ENCODE assay signal across 11 mouse cellular contexts in the genomic region with DNA sequence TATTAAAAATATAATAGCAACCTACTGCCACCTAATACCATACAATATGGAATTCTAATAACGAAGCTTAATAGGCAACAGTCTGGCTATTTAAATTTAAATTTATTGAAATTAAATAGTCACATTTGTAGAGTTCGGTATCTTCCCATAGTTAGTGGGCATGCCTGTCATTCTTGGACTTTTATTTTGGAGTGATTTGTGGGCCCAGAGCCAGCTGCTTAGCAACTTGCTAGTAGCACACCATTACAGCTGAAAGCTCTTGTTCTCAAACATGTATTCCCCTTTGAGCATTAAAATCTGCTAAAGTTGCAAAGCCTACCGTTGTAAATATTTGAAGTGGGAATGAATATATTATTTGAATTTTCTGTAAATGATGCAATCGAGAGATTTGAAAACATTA.
A peak's percentile ranks its signal among the peaks of the same experiment; 100 is the strongest.
DNase-seq lines count a peak whose midpoint lies in the region; ATAC-seq lines count a peak whose summit lies in the region.
"Had no signal": no experiment of that assay in that cellular context is flagged by ENCODE, and none has a peak within 500 bp of the region (broad histone marks: within the 10 kb centered on the region; RNA-seq: fewer than 3 reads in every experiment).

No protein-coding gene starts in this region.

- H3K9ac ChIP-seq in kidney, embryonic 14.5 days (ENCODE audit: low read depth, low read length) = no peak overlapping the region
- no peak overlapping the region for H3K9ac ChIP-seq in forebrain, embryonic 16.5 days (replicated peaks; ENCODE audit: low read depth, low read length)

- H3K9me3 ChIP-seq in kidney, embryonic 14.5 days (ENCODE audit: control insufficient read depth, low read length) = no peaks in the 10 kb centered on the region
- H3K9me3 ChIP-seq in forebrain, embryonic 16.5 days (ENCODE audit: control insufficient read depth, low read length) = no peaks in the 10 kb centered on the region

- no peak overlapping the region for H3K4me3 ChIP-seq in kidney, embryonic 14.5 days (ENCODE audit: low read length)
- H3K4me3 ChIP-seq in forebrain, embryonic 16.5 days (replicated peaks; ENCODE audit: low read length) = no peak overlapping the region
- H3K4me3 ChIP-seq: erythroblast, embryonic 14.5 days; layer of hippocampus, adult 2 months had no signal

- 72% methylated on average over 4 of the region's 4 CpGs for WGBS in kidney, embryonic 14.5 days
- WGBS in forebrain, embryonic 16.5 days = 29% methylated on average over 4 of the region's 4 CpGs

- no peak overlapping the region for H3K4me2 ChIP-seq in kidney, embryonic 14.5 days (replicated peaks; ENCODE audit: low read depth, low read length)
- H3K4me2 ChIP-seq in forebrain, embryonic 16.5 days (ENCODE audit: low read length) = no peak overlapping the region

- no peaks in the 10 kb centered on the region for H3K4me1 ChIP-seq in kidney, embryonic 14.5 days (ENCODE audit: control insufficient read depth, insufficient read depth, low read length)
- peaks cover 2% of the 10 kb centered on the region; the same call in 1 of the 2 replicates for H3K4me1 ChIP-seq in forebrain, embryonic 16.5 days (replicated peaks; ENCODE audit: control insufficient read depth, insufficient read depth, low read length)

- H3K27ac ChIP-seq in kidney, embryonic 14.5 days (ENCODE audit: low read depth, low read length) = no peak overlapping the region
- H3K27ac ChIP-seq in forebrain, embryonic 16.5 days (ENCODE audit: low read length) = no peak overlapping the region
- H3K27ac ChIP-seq: layer of hippocampus, adult 2 months had no signal

- no peaks in the 10 kb centered on the region for H3K27me3 ChIP-seq in kidney, embryonic 14.5 days (ENCODE audit: control insufficient read depth, insufficient read depth, low read length)
- no peaks in the 10 kb centered on the region for H3K27me3 ChIP-seq in forebrain, embryonic 16.5 days (replicated peaks; ENCODE audit: control insufficient read depth, insufficient read depth, low read length)

- no peaks in the 10 kb centered on the region for H3K36me3 ChIP-seq in kidney, embryonic 14.5 days (ENCODE audit: control insufficient read depth, insufficient read depth, low read length)
- H3K36me3 ChIP-seq in forebrain, embryonic 16.5 days (ENCODE audit: control insufficient read depth, insufficient read depth) = no peaks in the 10 kb centered on the region

- peak; percentile 48 for DNase-seq in adrenal gland, postnatal 10 days
- DNase-seq in adrenal gland, postnatal 36 days = no peak
- peak; percentile 19 for DNase-seq in kidney, adult 11 months
- DNase-seq in lung, postnatal 14 days = peak; percentile 61
- no peak for DNase-seq in MN1 (ENCODE audit: low spot score)
- DNase-seq in cerebellum, adult 9-11 months = no peak
- DNase-seq: spleen, adult 18-20 months had no signal

- ATAC-seq in kidney, embryonic 14.5 days (ENCODE audit: low FRiP score, low TSS enrichment) = no peak
- ATAC-seq in forebrain, embryonic 16.5 days = peak; percentile 86

Comparison
In these comparisons a context has a peak if more than half of its experiments do, and no peak if none do; other contexts are left out.
1. DNase-seq: peak in adrenal gland, postnatal 10 days (single experiment), kidney, adult 11 months (single experiment) and lung, postnatal 14 days (single experiment); none in adrenal gland, postnatal 36 days (0 of 2), MN1 (single experiment) and cerebellum, adult 9-11 months (single experiment).